Mouse (Mus musculus) liver, postnatal 0 days (tissue): Measurements from ENCODE around the gene Nfat5. TPM values are rescaled to one million over a fixed set of nuclear protein-coding genes. Genes with fewer than 3 reads are reported as not detected.

ENCODE experiments used
- ATAC-seq: fragments of 200-750 bp; cut with Nextera tagmentation; 2 replicates; pipeline ENCODE4 v1.8.0; 2017; ENCODE audit warnings: mild to moderate bottlenecking, moderate library complexity
- DNase-seq: peaks from one replicate; pipeline ENCODE4 v3.0.0-alpha.2; 2016
- H3K27ac ChIP-seq: fragments of 300-500 bp; sonication (generic); 2 replicates; pipeline ENCODE4 v1.5.1; 2014; ENCODE audit warnings: antibody characterized with exemption, moderate library complexity, mild to moderate bottlenecking, low read depth
- H3K27me3 ChIP-seq: fragments of 300-500 bp; sonication (generic); 2 replicates; pipeline ENCODE4 v1.6.1; 2014; ENCODE audit warnings: low read length, control low read depth, mixed read lengths; ENCODE audit not compliant: insufficient read depth
- H3K36me3 ChIP-seq: fragments of 300-500 bp; sonication (generic); replicated peaks from 2 replicates; pipeline ENCODE4 v1.6.1; 2014; ENCODE audit warnings: mild to moderate bottlenecking, control low read depth, low read length, moderate library complexity, mixed read lengths; ENCODE audit not compliant: insufficient read depth
- H3K4me1 ChIP-seq: fragments of 300-500 bp; sonication (generic); 2 replicates; pipeline ENCODE4 v1.6.1; 2014; ENCODE audit warnings: antibody characterized with exemption, mild to moderate bottlenecking, control low read depth; ENCODE audit not compliant: insufficient read depth
- H3K4me2 ChIP-seq: fragments of 300-500 bp; sonication (generic); 2 replicates; pipeline ENCODE4 v1.6.1; 2014; ENCODE audit warnings: low read depth, mild to moderate bottlenecking, low read length, moderate library complexity, mixed read lengths
- H3K4me3 ChIP-seq: fragments of 300-500 bp; sonication (generic); 2 replicates; pipeline ENCODE4 v1.5.1; 2014; ENCODE audit warnings: low read depth, low read length
- H3K9ac ChIP-seq: fragments of 300-500 bp; sonication (generic); replicated peaks from 2 replicates; pipeline ENCODE4 v1.6.1; 2014; ENCODE audit warnings: mild to moderate bottlenecking, moderate library complexity
- H3K9me3 ChIP-seq: fragments of 300-500 bp; sonication (generic); 2 replicates; pipeline ENCODE4 v1.6.1; 2016; ENCODE audit warnings: mild to moderate bottlenecking, control low read depth, low read length, mixed read lengths
- CTCF ChIP-seq: sonication (generic); IDR thresholded peaks from 2 replicates; pipeline ENCODE4 v1.5.1; 2016; ENCODE audit warnings: antibody characterized with exemption, low read depth
- EP300 ChIP-seq: IDR thresholded peaks from 2 replicates; pipeline ENCODE4 v1.6.1; 2016; ENCODE audit warnings: antibody characterized with exemption, low read depth, mild to moderate bottlenecking
- WGBS: fragments of 180-500 bp; shearing (Covaris S2); extraction: QIAGEN DNeasy Blood & Tissue Kit; methylation state at CpG from one replicate; pipeline ENCODE4 v1.1.7; 2014; ENCODE audit not compliant: insufficient replicate concordance; 5-methylcytosine and 5-hydroxymethylcytosine counted together
- polyA plus RNA-seq: library from polyadenylated mRNA; unstranded; fragments of >200 nt; fragmentation: Nextera tagmentation; extraction: Ambion mirVana; gene quantifications from 2 replicates; pipeline ENCODE4 v1.2.1, GENCODE M21; 2015

Nfat5 gene
- polyA plus RNA-seq, 1 experiment from 2014 or later, result 1.6 TPM

- H3K9me3 ChIP-seq, result no peaks in the 10 kb centered on the region
- 90% methylated on average over 8 of the region's 8 CpGs for WGBS
- TF ChIP-seq EP300, result no peak
- TF ChIP-seq CTCF, result no peak
- ATAC-seq (no peak), DNase-seq (no peak)
- H3K27me3 ChIP-seq, result no peaks in the 10 kb centered on the region
- peaks cover 8% of the 10 kb centered on the region; the same call in 1 of the 2 replicates for H3K36me3 ChIP-seq
- H3K9ac ChIP-seq, result no peak overlapping the region
- H3K4me1 ChIP-seq, result no peaks in the 10 kb centered on the region
- no peak overlapping the region for H3K4me2 ChIP-seq
- no peak overlapping the region for H3K4me3 ChIP-seq
- H3K27ac ChIP-seq, result no peak overlapping the region
Observed at GRCm38 (mm10) chr8:107380734-107381133, 87.5 kb downstream of the Nfat5 start.

- Histone ChIP-seq H3K4me3 (no peak overlapping the region), H3K36me3 (peaks cover 8% of the 10 kb centered on the region; the same call in 1 of the 2 replicates), H3K27me3 (no peaks in the 10 kb centered on the region), H3K4me2 (no peak overlapping the region), H3K27ac (no peak overlapping the region), H3K4me1 (no peaks in the 10 kb centered on the region), H3K9me3 (no peaks in the 10 kb centered on the region), H3K9ac (no peak overlapping the region)
- TF ChIP-seq CTCF, result no peak
- WGBS, result 82% methylated on average over 4 of the region's 4 CpGs
- DNase-seq (no peak), ATAC-seq (no peak)
Observed at GRCm38 (mm10) chr8:107381666-107382065, 88.4 kb downstream of the Nfat5 start.

- TF ChIP-seq CTCF (no peak), EP300 (no peak)
- no peak overlapping the region for H3K4me3 ChIP-seq
- no peak overlapping the region for H3K27ac ChIP-seq
- no peak overlapping the region for H3K4me2 ChIP-seq
- no peaks in the 10 kb centered on the region for H3K9me3 ChIP-seq
- no peak overlapping the region for H3K9ac ChIP-seq
- H3K4me1 ChIP-seq, result no peaks in the 10 kb centered on the region
- peaks cover 6% of the 10 kb centered on the region; the same call in 1 of the 2 replicates for H3K36me3 ChIP-seq
- ATAC-seq (no peak), DNase-seq (no peak)
- no peaks in the 10 kb centered on the region for H3K27me3 ChIP-seq
- 45% methylated on average over 4 of the region's 4 CpGs for WGBS
Observed at GRCm38 (mm10) chr8:107382898-107383297, 89.6 kb downstream of the Nfat5 start.

GRCm38 (mm10) chr8:107384651-107385050, 91.4 kb downstream of the Nfat5 start:
- no peaks in the 10 kb centered on the region for H3K27me3 ChIP-seq
- no peaks in the 10 kb centered on the region for H3K36me3 ChIP-seq
- WGBS, result 57% methylated on average over 5 of the region's 5 CpGs
- H3K4me2 ChIP-seq, result no peak overlapping the region
- H3K4me1 ChIP-seq, result no peaks in the 10 kb centered on the region
- no peak overlapping the region for H3K27ac ChIP-seq
- ATAC-seq, result peak; percentile 23; the same call in 1 of the 2 replicates
- H3K9ac ChIP-seq, result no peak overlapping the region
- no peak for DNase-seq
- TF ChIP-seq EP300 (no peak), CTCF (no peak)
- H3K9me3 ChIP-seq, result no peaks in the 10 kb centered on the region
- no peak overlapping the region for H3K4me3 ChIP-seq

GRCm38 (mm10) chr8:107385063-107385462, 91.8 kb downstream of the Nfat5 start:
- ATAC-seq, result peak; percentile 12; the same call in 1 of the 2 replicates
- H3K4me1 ChIP-seq, result no peaks in the 10 kb centered on the region
- no peak overlapping the region for H3K27ac ChIP-seq
- no peaks in the 10 kb centered on the region for H3K36me3 ChIP-seq
- no peaks in the 10 kb centered on the region for H3K27me3 ChIP-seq
- WGBS, result 84% methylated on average over 2 of the region's 2 CpGs
- no peak for TF ChIP-seq EP300
- no peak for TF ChIP-seq CTCF
- no peak for DNase-seq
- H3K4me2 ChIP-seq, result no peak overlapping the region
- no peak overlapping the region for H3K9ac ChIP-seq
- no peak overlapping the region for H3K4me3 ChIP-seq
- no peaks in the 10 kb centered on the region for H3K9me3 ChIP-seq

- Histone ChIP-seq H3K9me3 (no peaks in the 10 kb centered on the region), H3K9ac (no peak overlapping the region), H3K4me2 (no peak overlapping the region), H3K4me3 (no peak overlapping the region), H3K36me3 (no peaks in the 10 kb centered on the region), H3K4me1 (no peaks in the 10 kb centered on the region), H3K27ac (no peak overlapping the region), H3K27me3 (no peaks in the 10 kb centered on the region)
- TF ChIP-seq EP300, result no peak
- TF ChIP-seq CTCF, result no peak
- ATAC-seq, result no peak; the same call in 1 of the 2 replicates
- WGBS, result 31% methylated on average over 5 of the region's 5 CpGs
- no peak for DNase-seq
Observed at GRCm38 (mm10) chr8:107386171-107386570, 92.9 kb downstream of the Nfat5 start.

GRCm38 (mm10) chr8:107386642-107387041, 93.4 kb downstream of the Nfat5 start:
- ATAC-seq (peak; percentile 60), DNase-seq (no peak)
- TF ChIP-seq CTCF (peak; percentile 82), EP300 (no peak)
- Histone ChIP-seq H3K27me3 (no peaks in the 10 kb centered on the region), H3K36me3 (no peaks in the 10 kb centered on the region), H3K4me1 (no peaks in the 10 kb centered on the region), H3K27ac (no peak overlapping the region), H3K9ac (no peak overlapping the region), H3K4me2 (no peak overlapping the region), H3K9me3 (no peaks in the 10 kb centered on the region), H3K4me3 (no peak overlapping the region)
- WGBS, result 28% methylated on average over 3 of the region's 3 CpGs
